Mouse (Mus musculus) left cerebral cortex, adult 8-10 months (tissue): ENCODE measurements around the gene Ccdc32. TPM values are rescaled to one million over a fixed set of nuclear protein-coding genes. Genes with fewer than 3 reads are reported as not detected.

ENCODE experiments used
- total RNA-seq, 4 experiments: library from RNA; stranded (reverse); gene quantifications; 2 replicates each; pipeline ENCODE4 v1.2.4; 2022

Ccdc32 gene
- total RNA-seq, 4 experiments from 2014 or later: 43.1 to 49.6 (median 46.5) TPM

Other genes starting within 250 kb of the Ccdc32 start
- gene Disp2, start 249.7 kb downstream of the Ccdc32 start, total RNA-seq: 100 to 1,000 TPM; 179 to 192 (median 185) TPM
- 1 to 10 TPM in 3 of 4 experiments, under 1 TPM in 1; 0.97 to 1.9 (median 1.5) TPM for gene Knstrn, start 215.4 kb downstream of the Ccdc32 start, total RNA-seq
- gene Ivd, start 167.4 kb downstream of the Ccdc32 start, total RNA-seq: 10 to 100 TPM; 72.7 to 88.6 (median 75.3) TPM
- gene Bahd1, start 129.0 kb downstream of the Ccdc32 start, total RNA-seq: 10 to 100 TPM; 41.8 to 49.3 (median 42.6) TPM
- 1 to 10 TPM; 2.6 to 4.1 (median 3.3) TPM for gene Chst14, start 102.9 kb downstream of the Ccdc32 start, total RNA-seq
- 1 to 10 TPM; 6.6 to 9.1 (median 8.0) TPM for gene Rpusd2, start 5.4 kb upstream of the Ccdc32 start, total RNA-seq
- 1 to 10 TPM in 1 of 4 experiments, under 1 TPM in 3; 0.21 to 1.0 (median 0.29) TPM for gene Knl1, start 17.7 kb upstream of the Ccdc32 start, total RNA-seq
- 1 to 10 TPM in 2 of 4 experiments, under 1 TPM in 2; 0.54 to 4.2 (median 1.2) TPM for gene Rad51, start 83.4 kb upstream of the Ccdc32 start, total RNA-seq
- gene Rmdn3, start 127.6 kb upstream of the Ccdc32 start, total RNA-seq: 10 to 100 TPM; 39.4 to 58.8 (median 48.2) TPM
- gene Gchfr, start 138.4 kb upstream of the Ccdc32 start, total RNA-seq: not detected
- under 1 TPM in 1 of 4 experiments, not detected in 3; 0.16 TPM for gene Gm14137, start 145.1 kb upstream of the Ccdc32 start, total RNA-seq
- 10 to 100 TPM; 29.3 to 44.8 (median 35.4) TPM for gene Zfyve19, start 179.2 kb upstream of the Ccdc32 start, total RNA-seq
- gene Dnajc17, start 179.4 kb upstream of the Ccdc32 start, total RNA-seq: 10 to 100 TPM; 15.9 to 21.6 (median 19.1) TPM
- not detected for gene Ppp1r14d, start 200.5 kb upstream of the Ccdc32 start, total RNA-seq
- 1 to 10 TPM; 2.0 to 3.7 (median 3.2) TPM for gene Spint1, start 208.0 kb upstream of the Ccdc32 start, total RNA-seq
- gene Rhov, start 241.9 kb upstream of the Ccdc32 start, total RNA-seq: 10 to 100 TPM; 11.1 to 12.5 (median 11.7) TPM